Mouse (Mus musculus) C2C12 (cell line): ENCODE results near the gene Myod1. TPM values are rescaled to one million over a fixed set of nuclear protein-coding genes. Genes with fewer than 3 reads are reported as not detected.

Experiments
- H3K27me3 ChIP-seq: one replicate; pipeline ENCODE4 v1.6.1; 2011; ENCODE audit not compliant: control insufficient read depth, insufficient read depth, insufficient read length
- H3K36me3 ChIP-seq: one replicate; pipeline ENCODE4 v1.6.1; 2011; ENCODE audit not compliant: control insufficient read depth, insufficient read depth
- H3K4me3 ChIP-seq: one replicate; pipeline ENCODE4 v1.5.1; 2011; ENCODE audit warnings: mild to moderate bottlenecking, control low read depth; ENCODE audit not compliant: poor library complexity, insufficient read depth, severe bottlenecking
- H3K79me2 ChIP-seq: one replicate; pipeline ENCODE4 v1.6.1; 2011; ENCODE audit not compliant: control insufficient read depth, insufficient read depth
- H3K79me3 ChIP-seq: one replicate; pipeline ENCODE4 v1.6.1; 2011; ENCODE audit warnings: low read depth, control low read depth
- H3ac ChIP-seq: one replicate; pipeline ENCODE3; 2011; ENCODE audit warnings: low read depth; ENCODE audit not compliant: control insufficient read depth, insufficient read length
- CEBPB ChIP-seq: IDR thresholded peaks from one replicate; pipeline ENCODE4 v1.6.1; 2011; ENCODE audit warnings: low read depth, mild to moderate bottlenecking, control low read depth, moderate library complexity
- CTCF ChIP-seq: IDR thresholded peaks from one replicate; pipeline ENCODE4 v1.5.1; 2011; ENCODE audit not compliant: control insufficient read depth, insufficient read depth, insufficient read length
- FOSL1 ChIP-seq: IDR thresholded peaks from one replicate; pipeline ENCODE4 v1.8.0; 2011; ENCODE audit warnings: mild to moderate bottlenecking, low read length; ENCODE audit not compliant: poor library complexity, insufficient read depth, severe bottlenecking
- MAX ChIP-seq: IDR thresholded peaks from one replicate; pipeline ENCODE4 v1.6.1; 2011; ENCODE audit warnings: mild to moderate bottlenecking, control low read depth
- MYOD1 ChIP-seq: IDR thresholded peaks from one replicate; pipeline ENCODE4 v1.6.1; 2011; ENCODE audit warnings: low read depth; ENCODE audit not compliant: control insufficient read depth, insufficient read length
- MYOG ChIP-seq: IDR thresholded peaks from one replicate; pipeline ENCODE4 v1.6.1; 2011; ENCODE audit not compliant: control insufficient read depth, insufficient read length; ENCODE audit errors: extremely low read depth
- USF1 ChIP-seq: IDR thresholded peaks from one replicate; pipeline ENCODE4 v1.6.1; 2011; ENCODE audit warnings: low read depth, mild to moderate bottlenecking, control low read depth, moderate library complexity
- polyA plus RNA-seq: library from polyadenylated mRNA; unstranded; fragments of >200 nt; fragmentation: generic; extraction: Trizol; gene quantifications from one replicate; pipeline ENCODE4 v1.2.1, GENCODE M21; 2012; ENCODE audit warnings: missing spikeins

Myod1 gene
- polyA plus RNA-seq, 1 experiment, result 278 TPM

GRCm38 (mm10) chr7:46422052-46422763, 45.9 kb downstream of the Myod1 start:
- Histone ChIP-seq H3K79me3 (no peaks in the 10 kb centered on the region), H3K79me2 (no peaks in the 10 kb centered on the region), H3K36me3 (no peaks in the 10 kb centered on the region), H3ac (no peak overlapping the region), H3K27me3 (peaks cover 72% of the 10 kb centered on the region), H3K4me3 (no peak overlapping the region)
- TF ChIP-seq MYOD1 (no peak), FOSL1 (no peak), CEBPB (no peak), MAX (no peak), USF1 (no peak), MYOG (no peak), CTCF (no peak)

GRCm38 (mm10) chr7:46422764-46423412, 46.6 kb downstream of the Myod1 start:
- Histone ChIP-seq H3K4me3 (no peak overlapping the region), H3K79me2 (no peaks in the 10 kb centered on the region), H3ac (no peak overlapping the region), H3K79me3 (no peaks in the 10 kb centered on the region), H3K27me3 (peaks cover 72% of the 10 kb centered on the region), H3K36me3 (no peaks in the 10 kb centered on the region)
- TF ChIP-seq CEBPB, result no peak
- no peak for TF ChIP-seq MYOD1
- TF ChIP-seq CTCF, result peak; percentile 69

- no peak for TF ChIP-seq USF1
- TF ChIP-seq MAX, result no peak
- no peak for TF ChIP-seq CEBPB
- TF ChIP-seq FOSL1, result no peak
- no peak for TF ChIP-seq MYOD1
- TF ChIP-seq MYOG, result no peak
- TF ChIP-seq CTCF, result no peak
- Histone ChIP-seq H3ac (no peak overlapping the region), H3K79me2 (no peaks in the 10 kb centered on the region), H3K27me3 (peaks cover 63% of the 10 kb centered on the region), H3K79me3 (no peaks in the 10 kb centered on the region), H3K4me3 (no peak overlapping the region), H3K36me3 (no peaks in the 10 kb centered on the region)
Observed at GRCm38 (mm10) chr7:46423951-46424350, 47.7 kb downstream of the Myod1 start.

- Histone ChIP-seq H3K36me3 (no peaks in the 10 kb centered on the region), H3K79me3 (no peaks in the 10 kb centered on the region), H3K27me3 (peaks cover 63% of the 10 kb centered on the region), H3ac (no peak overlapping the region), H3K4me3 (no peak overlapping the region), H3K79me2 (no peaks in the 10 kb centered on the region)
- TF ChIP-seq CTCF, result no peak
Observed at GRCm38 (mm10) chr7:46425012-46425411, 48.7 kb downstream of the Myod1 start.

Other genes with a start within 250 kb of the Myod1 start
- gene Abcc8, start 196.4 kb upstream of the Myod1 start, polyA plus RNA-seq, result not detected
- not detected for gene Ush1c, start 138.0 kb upstream of the Myod1 start, polyA plus RNA-seq
- 0.04 TPM for gene Otog, start 135.5 kb upstream of the Myod1 start, polyA plus RNA-seq
- 0.01 TPM for gene Kcnc1, start 20.0 kb downstream of the Myod1 start, polyA plus RNA-seq